Mouse (Mus musculus): ENCODE data around the gene Blcap. TPM values are rescaled to one million over a fixed set of nuclear protein-coding genes. Genes with fewer than 3 reads are reported as not detected.

The Blcap gene
- polyA plus RNA-seq, 1 experiment from 2014 or later = 111 TPM

DNA sequence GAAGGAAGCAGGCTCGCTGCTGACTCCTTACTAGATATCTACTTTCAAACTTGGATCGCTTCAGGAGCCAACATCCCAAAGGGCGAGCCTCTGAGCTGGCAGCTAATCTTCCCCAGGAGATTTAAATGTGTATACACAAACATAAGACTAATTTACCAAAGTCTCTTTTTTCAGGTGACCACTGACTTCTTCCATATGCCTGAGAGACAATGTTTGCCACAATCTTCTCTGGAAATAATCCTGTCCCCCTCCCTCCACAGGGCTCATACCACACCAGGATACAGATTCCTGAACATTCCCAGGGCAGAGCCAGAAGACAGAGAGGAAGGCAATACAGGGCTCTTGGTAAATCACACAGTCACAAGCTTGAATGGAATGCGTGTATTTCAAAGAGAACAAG lies 6.4 kb downstream of the Blcap start:
- Histone ChIP-seq H3K9ac (ENCODE audit: low read length) (no peak overlapping the region; the same call in 1 of the 2 replicates), H3K4me2 (ENCODE audit: low read depth, low read length, severe bottlenecking) (peak overlapping the region; percentile 88), H3K9me3 (ENCODE audit: control insufficient read depth, low read length) (peaks cover 15% of the 10 kb centered on the region), H3K27ac (ENCODE audit: low read depth, low read length) (no peak overlapping the region), H3K36me3 (ENCODE audit: control insufficient read depth, insufficient read depth, low read length) (peaks cover 15% of the 10 kb centered on the region), H3K4me3 (ENCODE audit: low read depth, low read length) (peak overlapping the region; percentile 97), H3K27me3 (ENCODE audit: control insufficient read depth, insufficient read depth, low read length) (no peaks in the 10 kb centered on the region), H3K4me1 (replicated peaks; ENCODE audit: control insufficient read depth, insufficient read depth, low read length) (peaks cover 12% of the 10 kb centered on the region)
- DNase-seq (ENCODE audit: low spot score) (no peak), ATAC-seq (replicated peaks; ENCODE audit: low FRiP score) (no peak)
- WGBS = 74% methylated on average over 4 of the region's 4 CpGs

- no peak overlapping the region for H3K4me3 ChIP-seq (ENCODE audit: low read depth, low read length)
- H3K4me1 ChIP-seq (replicated peaks; ENCODE audit: control insufficient read depth, insufficient read depth, low read length) = peaks cover 8% of the 10 kb centered on the region; the same call in 1 of the 2 replicates
- 0 out of 2 replicates have a peak overlapping the region, but pooled peaks have one; percentile 5 for H3K4me2 ChIP-seq (ENCODE audit: low read depth, low read length, severe bottlenecking)
- WGBS = 66% methylated on average over 2 of the region's 2 CpGs
- H3K9me3 ChIP-seq (ENCODE audit: control insufficient read depth, low read length) = peaks cover 26% of the 10 kb centered on the region
- H3K9ac ChIP-seq (ENCODE audit: low read length) = no peak overlapping the region
- H3K27me3 ChIP-seq (ENCODE audit: control insufficient read depth, insufficient read depth, low read length) = no peaks in the 10 kb centered on the region
- peaks cover 23% of the 10 kb centered on the region for H3K36me3 ChIP-seq (ENCODE audit: control insufficient read depth, insufficient read depth, low read length)
- peak overlapping the region; percentile 59 for H3K27ac ChIP-seq (ENCODE audit: low read depth, low read length)
- ATAC-seq (replicated peaks; ENCODE audit: low FRiP score) (no peak), DNase-seq (ENCODE audit: low spot score) (no peak)
Measured at GRCm38 (mm10) chr2:157563031-157563430, 8.0 kb downstream of the Blcap start.

DNA sequence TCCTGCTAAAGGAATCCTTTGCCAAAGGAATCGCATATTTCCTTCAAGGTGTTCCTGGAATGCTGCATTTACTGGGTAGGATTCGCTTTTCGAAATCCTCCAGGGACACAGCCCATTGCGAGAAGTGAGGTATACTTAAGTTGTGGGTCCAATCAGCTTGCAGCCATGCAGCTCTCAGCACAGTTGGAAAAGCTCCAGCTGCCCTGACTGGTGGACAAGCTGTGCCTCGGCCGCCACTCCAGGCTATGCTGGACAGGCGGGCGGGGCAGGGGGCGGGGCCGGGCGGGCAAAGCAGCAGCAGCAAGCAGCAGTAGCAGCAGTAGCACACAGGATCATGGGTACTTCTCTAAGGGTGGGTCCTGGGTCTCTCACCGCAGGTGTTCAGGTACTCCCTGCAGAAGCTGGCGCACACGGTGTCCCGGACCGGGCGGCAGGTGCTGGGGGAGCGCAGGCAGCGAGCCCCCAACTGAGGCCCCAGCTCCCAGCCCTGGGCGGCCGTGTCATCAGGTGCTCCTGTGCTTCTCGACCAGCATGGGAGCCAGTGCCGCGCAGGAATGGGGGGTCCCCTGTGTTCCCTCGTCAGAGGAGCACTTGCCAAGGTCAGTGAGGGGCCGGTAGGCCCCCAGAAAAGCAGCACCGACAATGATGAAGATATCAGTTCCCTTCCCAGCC lies 9.8 kb downstream of the Blcap start:
- H3K27me3 ChIP-seq (ENCODE audit: control insufficient read depth, insufficient read depth, low read length) = no peaks in the 10 kb centered on the region
- H3K9ac ChIP-seq (ENCODE audit: low read length) = peak overlapping the region; percentile 63
- H3K4me1 ChIP-seq (replicated peaks; ENCODE audit: control insufficient read depth, insufficient read depth, low read length) = peaks cover 8% of the 10 kb centered on the region; the same call in 1 of the 2 replicates
- peak overlapping the region; percentile 63 for H3K4me2 ChIP-seq (ENCODE audit: low read depth, low read length, severe bottlenecking)
- peak; percentile 89 for DNase-seq (ENCODE audit: low spot score)
- ATAC-seq (replicated peaks; ENCODE audit: low FRiP score) = peak; percentile 66
- H3K27ac ChIP-seq (ENCODE audit: low read depth, low read length) = peak overlapping the region; percentile 84
- H3K9me3 ChIP-seq (ENCODE audit: control insufficient read depth, low read length) = peaks cover 26% of the 10 kb centered on the region
- WGBS = 55% methylated on average over 27 of the region's 27 CpGs
- H3K4me3 ChIP-seq (ENCODE audit: low read depth, low read length) = peak overlapping the region; percentile 61
- peaks cover 29% of the 10 kb centered on the region for H3K36me3 ChIP-seq (ENCODE audit: control insufficient read depth, insufficient read depth, low read length)

DNA sequence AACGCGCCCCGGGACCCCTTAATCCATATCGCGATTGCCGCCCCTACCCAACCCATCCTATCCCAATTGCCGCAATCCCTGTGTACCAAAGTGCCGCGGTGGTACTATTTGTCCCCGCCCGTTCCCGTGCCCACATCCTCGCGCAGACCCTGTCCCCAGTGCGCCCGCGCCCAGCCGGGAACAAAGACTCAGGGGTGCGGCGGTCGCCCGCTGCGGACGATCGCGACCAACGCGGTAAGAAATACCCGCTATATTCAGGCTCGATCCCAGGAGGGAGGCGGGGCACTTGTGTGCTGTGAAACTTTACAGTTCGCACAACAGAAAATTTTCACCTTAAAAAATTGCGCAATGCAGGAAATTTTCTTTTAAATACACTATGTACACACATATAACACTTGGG lies 10.8 kb downstream of the Blcap start:
- 36% methylated on average over 33 of the region's 33 CpGs for WGBS
- ATAC-seq (replicated peaks; ENCODE audit: low FRiP score) (peak; percentile 27), DNase-seq (ENCODE audit: low spot score) (no peak)
- Histone ChIP-seq H3K4me3 (ENCODE audit: low read depth, low read length) (peak overlapping the region; percentile 61), H3K4me1 (replicated peaks; ENCODE audit: control insufficient read depth, insufficient read depth, low read length) (peaks cover 8% of the 10 kb centered on the region; the same call in 1 of the 2 replicates), H3K9me3 (ENCODE audit: control insufficient read depth, low read length) (peaks cover 26% of the 10 kb centered on the region), H3K9ac (ENCODE audit: low read length) (peak overlapping the region; percentile 89), H3K27ac (ENCODE audit: low read depth, low read length) (peak overlapping the region; percentile 84), H3K27me3 (ENCODE audit: control insufficient read depth, insufficient read depth, low read length) (no peaks in the 10 kb centered on the region), H3K4me2 (ENCODE audit: low read depth, low read length, severe bottlenecking) (peak overlapping the region; percentile 63; the same call in 1 of the 2 replicates), H3K36me3 (ENCODE audit: control insufficient read depth, insufficient read depth, low read length) (peaks cover 29% of the 10 kb centered on the region)

GRCm38 (mm10) chr2:157559858-157560257 lies 11.2 kb downstream of the Blcap start, which contains the start of gene Nnat:
Nnat (plus strand) TSS chr2:157560078.
- peaks cover 5% of the 10 kb centered on the region; the same call in 1 of the 2 replicates for H3K4me1 ChIP-seq (replicated peaks; ENCODE audit: control insufficient read depth, insufficient read depth, low read length)
- H3K27me3 ChIP-seq (ENCODE audit: control insufficient read depth, insufficient read depth, low read length) = no peaks in the 10 kb centered on the region
- ATAC-seq (replicated peaks; ENCODE audit: low FRiP score) (peak; percentile 74), DNase-seq (ENCODE audit: low spot score) (peak; percentile 94)
- 58% methylated on average over 27 of the region's 27 CpGs for WGBS
- peaks cover 26% of the 10 kb centered on the region for H3K9me3 ChIP-seq (ENCODE audit: control insufficient read depth, low read length)
- peak within 1 kb of the TSS; percentile 89 for H3K9ac ChIP-seq (ENCODE audit: low read length)
- H3K4me2 ChIP-seq (ENCODE audit: low read depth, low read length, severe bottlenecking) = peak within 1 kb of the TSS; percentile 63
- H3K27ac ChIP-seq (ENCODE audit: low read depth, low read length) = peak within 1 kb of the TSS; percentile 84
- H3K36me3 ChIP-seq (ENCODE audit: control insufficient read depth, insufficient read depth, low read length) = peaks cover 29% of the 10 kb centered on the region
- H3K4me3 ChIP-seq (ENCODE audit: low read depth, low read length) = peak within 1 kb of the TSS; percentile 61

- H3K27ac ChIP-seq (ENCODE audit: low read depth, low read length) = peak overlapping the region; percentile 84; the same call in 1 of the 2 replicates
- ATAC-seq (replicated peaks; ENCODE audit: low FRiP score) (no peak), DNase-seq (ENCODE audit: low spot score) (no peak)
- H3K36me3 ChIP-seq (ENCODE audit: control insufficient read depth, insufficient read depth, low read length) = peaks cover 29% of the 10 kb centered on the region
- H3K4me1 ChIP-seq (replicated peaks; ENCODE audit: control insufficient read depth, insufficient read depth, low read length) = peaks cover 4% of the 10 kb centered on the region; the same call in 1 of the 2 replicates
- peaks cover 26% of the 10 kb centered on the region for H3K9me3 ChIP-seq (ENCODE audit: control insufficient read depth, low read length)
- peak overlapping the region; percentile 61; the same call in 1 of the 2 replicates for H3K4me3 ChIP-seq (ENCODE audit: low read depth, low read length)
- peak overlapping the region; percentile 40 for H3K4me2 ChIP-seq (ENCODE audit: low read depth, low read length, severe bottlenecking)
- H3K27me3 ChIP-seq (ENCODE audit: control insufficient read depth, insufficient read depth, low read length) = no peaks in the 10 kb centered on the region
- 58% methylated on average over 19 of the region's 19 CpGs for WGBS
- peak overlapping the region; percentile 23; the same call in 1 of the 2 replicates for H3K9ac ChIP-seq (ENCODE audit: low read length)
Measured at GRCm38 (mm10) chr2:157559440-157559839, 11.6 kb downstream of the Blcap start.

DNA sequence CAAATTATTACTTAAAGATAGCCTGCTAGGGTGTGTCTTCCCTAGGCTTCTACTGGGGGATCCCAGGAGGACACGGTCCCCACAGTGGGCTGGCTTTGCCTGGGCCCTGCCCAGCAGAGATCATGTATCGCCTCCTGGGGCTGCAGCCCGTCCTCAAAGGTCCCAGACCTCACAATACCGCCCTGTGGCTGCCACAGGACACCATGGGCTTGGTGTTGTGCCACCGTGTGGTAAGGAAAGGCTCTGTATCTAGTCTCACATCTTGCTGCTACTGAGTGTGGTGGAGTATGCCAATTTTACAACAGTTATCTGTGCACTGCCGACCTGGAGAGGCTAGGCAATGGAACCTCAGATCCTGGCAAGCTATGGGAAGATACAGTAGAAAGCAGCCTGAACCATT lies 12.6 kb downstream of the Blcap start:
- Histone ChIP-seq H3K4me3 (ENCODE audit: low read depth, low read length) (no peak overlapping the region), H3K27ac (ENCODE audit: low read depth, low read length) (no peak overlapping the region), H3K9me3 (ENCODE audit: control insufficient read depth, low read length) (peaks cover 26% of the 10 kb centered on the region), H3K27me3 (ENCODE audit: control insufficient read depth, insufficient read depth, low read length) (no peaks in the 10 kb centered on the region), H3K4me1 (replicated peaks; ENCODE audit: control insufficient read depth, insufficient read depth, low read length) (peaks cover 2% of the 10 kb centered on the region; the same call in 1 of the 2 replicates), H3K36me3 (ENCODE audit: control insufficient read depth, insufficient read depth, low read length) (peaks cover 29% of the 10 kb centered on the region), H3K9ac (ENCODE audit: low read length) (no peak overlapping the region), H3K4me2 (ENCODE audit: low read depth, low read length, severe bottlenecking) (no peak overlapping the region)
- WGBS = 48% methylated on average over 6 of the region's 6 CpGs
- DNase-seq (ENCODE audit: low spot score) = no peak
- ATAC-seq (replicated peaks; ENCODE audit: low FRiP score) = no peak

GRCm38 (mm10) chr2:157558051-157558450 lies 13.0 kb downstream of the Blcap start:
- H3K4me3 ChIP-seq (ENCODE audit: low read depth, low read length) = no peak overlapping the region
- WGBS = 80% methylated on average over 9 of the region's 9 CpGs
- no peaks in the 10 kb centered on the region for H3K27me3 ChIP-seq (ENCODE audit: control insufficient read depth, insufficient read depth, low read length)
- H3K4me2 ChIP-seq (ENCODE audit: low read depth, low read length, severe bottlenecking) = no peak overlapping the region
- H3K27ac ChIP-seq (ENCODE audit: low read depth, low read length) = no peak overlapping the region
- DNase-seq (ENCODE audit: low spot score) = no peak
- H3K9ac ChIP-seq (ENCODE audit: low read length) = no peak overlapping the region
- no peak for ATAC-seq (replicated peaks; ENCODE audit: low FRiP score)
- H3K9me3 ChIP-seq (ENCODE audit: control insufficient read depth, low read length) = peaks cover 26% of the 10 kb centered on the region
- peaks cover 2% of the 10 kb centered on the region; the same call in 1 of the 2 replicates for H3K4me1 ChIP-seq (replicated peaks; ENCODE audit: control insufficient read depth, insufficient read depth, low read length)
- peaks cover 29% of the 10 kb centered on the region for H3K36me3 ChIP-seq (ENCODE audit: control insufficient read depth, insufficient read depth, low read length)
